Mouse (Mus musculus): ENCODE results near the gene Ptpn21.
A peak's percentile ranks its signal among the peaks of the same experiment; 100 is the strongest.

Ptpn21 gene

DNA sequence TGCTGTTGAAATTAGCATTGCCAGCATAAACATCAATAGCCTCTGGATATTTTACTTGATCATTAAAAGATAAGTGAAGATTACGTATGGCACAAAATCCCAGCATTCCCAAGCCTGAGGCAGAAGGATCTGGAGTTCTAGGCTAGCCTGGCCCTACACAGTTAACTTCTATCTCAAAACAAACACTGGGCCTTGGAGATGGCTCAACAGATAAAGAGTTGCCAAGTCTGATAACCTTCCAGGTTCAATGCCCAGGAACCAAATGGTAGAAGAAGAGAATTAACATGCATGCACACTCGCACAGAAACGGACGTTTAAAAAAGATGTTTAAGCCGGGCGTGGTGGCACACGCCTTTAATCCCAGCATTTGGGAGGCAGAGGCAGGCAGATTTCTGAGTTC is 13.0 kb downstream of the Ptpn21 start:
- DNase-seq (ENCODE audit: low spot score in 2 of 2), result no peak

- no peak for DNase-seq (ENCODE audit: low spot score in 2 of 2)
Measured at GRCm38 (mm10) chr12:98721030-98721429, 16.2 kb downstream of the Ptpn21 start.

DNA sequence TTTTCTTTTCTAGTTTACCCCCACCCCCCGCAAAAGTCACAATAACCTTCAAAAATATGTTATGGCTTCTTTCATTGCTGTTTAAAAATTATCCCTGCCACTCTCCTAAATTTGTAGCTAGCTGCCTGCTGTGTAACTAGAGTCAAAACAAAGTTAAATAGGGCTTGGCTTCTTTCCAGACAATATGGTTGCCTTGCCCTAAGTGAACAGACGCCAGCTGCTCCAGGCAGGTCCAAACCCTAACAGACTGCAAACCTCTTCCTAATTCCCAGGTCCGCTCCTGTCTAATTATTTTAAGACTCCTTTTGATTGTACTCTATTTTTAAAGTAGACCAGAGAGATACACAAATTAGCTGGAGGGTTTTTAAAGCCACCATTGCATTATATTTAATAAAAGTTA is 16.6 kb downstream of the Ptpn21 start:
- DNase-seq (ENCODE audit: low spot score in 2 of 2), result no peak

DNA sequence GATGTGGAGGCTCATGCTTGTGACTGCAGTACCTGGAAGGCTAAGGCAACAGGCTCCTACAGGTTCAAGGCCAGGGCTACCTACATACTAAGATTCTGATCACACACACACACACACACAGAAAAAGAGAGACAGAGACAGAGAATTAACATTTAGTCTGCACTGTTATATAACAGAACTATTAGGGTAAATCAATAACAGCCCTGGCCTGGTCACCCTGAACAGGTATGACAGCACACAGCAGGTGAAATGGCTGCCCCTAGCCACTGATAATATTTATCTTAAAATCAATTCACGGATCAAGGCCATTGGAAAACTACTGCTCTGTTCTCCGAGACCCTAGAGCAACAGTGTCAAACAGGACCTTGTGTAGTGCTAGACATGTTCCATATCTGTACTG is 21.1 kb downstream of the Ptpn21 start:
- DNase-seq (ENCODE audit: low spot score in 2 of 2), result no peak

GRCm38 (mm10) chr12:98714757-98715156 is 22.4 kb downstream of the Ptpn21 start:
- DNase-seq (ENCODE audit: low spot score in 2 of 2), result no peak

DNA sequence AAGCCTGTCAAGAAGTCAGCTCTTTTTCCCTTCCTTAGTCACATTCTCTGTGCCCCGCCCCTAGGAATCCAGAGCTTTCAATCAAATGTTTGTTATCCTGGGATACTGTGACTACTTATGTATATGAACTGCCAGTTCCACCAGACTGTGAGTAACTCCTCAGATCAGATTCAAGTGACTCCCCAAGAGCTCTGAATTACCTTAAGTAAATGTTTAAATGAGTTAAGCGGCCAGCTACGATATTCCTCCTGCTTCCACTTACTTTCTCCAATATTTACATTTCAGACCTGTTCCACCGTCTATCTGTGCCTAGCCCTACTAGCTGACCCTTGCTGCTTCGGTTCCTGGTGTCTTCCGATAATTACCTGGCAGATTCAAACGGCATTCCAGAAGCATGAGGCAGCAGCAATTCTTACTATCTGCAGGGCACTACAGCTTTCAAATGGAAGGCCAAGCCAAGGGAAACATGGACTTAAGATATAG is 23.5 kb downstream of the Ptpn21 start:
- no peak for DNase-seq (ENCODE audit: low spot score in 2 of 2)

DNA sequence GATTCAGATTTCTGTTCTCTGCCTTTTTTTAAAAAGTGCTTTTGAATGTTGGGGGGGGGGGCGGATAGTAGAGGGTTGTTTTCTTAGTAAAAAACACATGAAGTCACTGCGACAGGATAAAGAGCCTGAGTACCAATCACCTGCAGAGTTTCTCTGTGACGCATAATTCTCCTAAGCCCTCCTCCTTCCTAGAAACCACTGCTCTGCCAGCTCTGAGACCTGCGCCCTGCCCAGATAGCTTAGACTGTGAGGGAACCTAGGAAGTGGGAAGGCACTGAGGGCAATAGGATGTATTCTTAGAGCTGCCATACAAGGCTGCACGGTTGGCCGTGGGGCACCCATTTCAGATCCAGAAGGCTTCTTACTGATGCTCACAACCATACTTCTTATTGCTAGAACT is 24.4 kb downstream of the Ptpn21 start:
- no peak for DNase-seq (ENCODE audit: low spot score in 2 of 2)

DNA sequence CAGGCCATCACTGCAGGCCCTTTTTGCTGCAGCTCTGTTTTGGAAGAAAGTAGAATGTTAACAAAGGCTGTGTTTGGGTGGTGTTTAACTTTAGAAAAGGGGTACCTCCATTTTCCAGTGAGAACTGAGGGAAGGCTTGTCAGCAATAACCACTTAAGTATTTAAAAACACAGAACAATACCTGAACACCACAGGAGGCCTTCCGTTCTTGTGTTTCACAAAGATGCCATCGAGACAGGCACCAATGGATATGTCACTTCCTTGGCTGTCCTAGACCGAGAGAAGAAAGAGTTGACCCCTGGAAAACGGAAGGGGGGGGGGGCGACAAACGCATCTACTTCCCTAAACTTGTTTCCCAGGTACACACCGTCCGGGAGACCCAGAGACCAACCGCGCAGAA is 33.2 kb downstream of the Ptpn21 start:
- no peak for DNase-seq (ENCODE audit: low spot score in 2 of 2)

GRCm38 (mm10) chr12:98703554-98703953 is 33.7 kb downstream of the Ptpn21 start:
- no peak for DNase-seq (ENCODE audit: low spot score in 2 of 2)

DNA sequence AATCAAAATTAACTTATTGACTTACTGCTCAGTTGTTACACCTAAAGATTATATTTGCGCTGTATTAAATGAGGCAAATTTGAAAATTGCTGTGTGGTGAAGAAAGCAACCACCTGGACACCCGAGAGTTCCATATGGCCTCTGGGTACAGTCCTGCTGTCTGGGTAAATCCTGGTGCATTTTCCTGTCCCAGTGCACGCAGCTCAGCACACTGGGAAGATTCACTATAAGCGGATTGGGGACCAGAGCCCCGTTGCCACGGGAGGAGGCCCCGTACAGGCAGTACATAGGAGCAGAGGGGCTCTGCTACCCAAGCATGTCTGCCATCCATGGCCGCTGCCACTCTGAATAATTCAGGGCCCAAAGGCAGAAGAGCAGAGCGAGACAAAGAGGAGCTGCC is 35.6 kb downstream of the Ptpn21 start:
- DNase-seq (ENCODE audit: low spot score in 2 of 2), result no peak

DNA sequence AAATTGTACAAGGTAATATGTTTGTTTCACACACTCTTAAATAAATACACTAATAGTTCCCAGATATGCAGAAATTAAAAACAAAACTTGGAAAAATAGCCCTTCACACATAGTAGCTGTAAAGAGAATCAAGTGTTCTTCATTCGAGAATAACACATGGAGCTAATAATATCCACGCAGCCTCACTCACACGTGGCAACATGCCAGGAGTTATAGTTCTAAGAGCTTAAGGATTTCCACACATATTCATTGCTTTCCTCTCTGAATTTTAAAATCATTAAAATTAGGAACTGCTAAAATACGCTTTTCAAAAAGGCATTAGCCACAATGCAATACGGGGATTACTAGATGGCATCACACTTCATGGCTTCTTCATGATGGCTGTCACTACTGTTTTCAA is 40.0 kb downstream of the Ptpn21 start:
- DNase-seq (ENCODE audit: low spot score in 2 of 2), result peak in 1 of 2 experiments; percentile 23

DNA sequence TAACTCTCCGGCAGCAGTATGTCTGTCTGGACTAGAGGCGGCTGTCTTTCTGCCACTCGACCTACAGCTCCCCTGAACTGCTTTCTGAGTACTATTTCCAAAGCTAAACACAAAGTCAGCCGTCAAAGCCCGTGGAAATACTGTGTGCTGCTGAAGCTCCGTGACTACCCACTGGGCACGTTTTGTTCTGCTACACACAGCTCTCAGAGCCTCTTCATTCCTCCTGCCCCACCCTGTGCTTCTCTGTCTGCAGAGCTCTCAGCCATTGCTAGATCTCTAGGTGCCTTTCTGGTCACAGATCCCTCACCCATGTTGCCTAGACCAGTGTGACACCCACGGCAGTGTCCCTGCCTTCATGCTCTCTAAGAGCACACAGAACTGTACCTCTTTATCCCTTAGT is 47.0 kb downstream of the Ptpn21 start:
- DNase-seq (ENCODE audit: low spot score in 2 of 2), result no peak

DNA sequence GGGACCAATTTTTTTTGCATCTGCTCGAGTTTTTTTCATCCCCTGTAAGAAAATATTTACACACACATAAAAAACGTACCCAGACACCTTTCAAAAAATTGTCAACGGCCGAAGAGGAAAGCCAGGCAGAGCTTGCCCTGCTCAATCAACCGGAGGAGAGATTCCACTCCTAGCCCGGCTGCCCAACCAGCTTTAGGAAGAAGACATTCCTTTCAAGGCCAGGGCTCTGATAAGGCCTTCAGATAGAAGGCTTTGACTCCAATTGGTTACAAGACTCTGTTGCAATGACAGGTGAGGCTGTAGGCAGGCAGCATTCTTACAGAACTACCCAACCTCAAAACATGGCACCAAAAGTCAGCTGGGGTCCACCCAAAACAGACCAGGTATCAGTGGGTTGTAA is 53.6 kb downstream of the Ptpn21 start:
- DNase-seq (ENCODE audit: low spot score in 2 of 2), result no peak

DNA sequence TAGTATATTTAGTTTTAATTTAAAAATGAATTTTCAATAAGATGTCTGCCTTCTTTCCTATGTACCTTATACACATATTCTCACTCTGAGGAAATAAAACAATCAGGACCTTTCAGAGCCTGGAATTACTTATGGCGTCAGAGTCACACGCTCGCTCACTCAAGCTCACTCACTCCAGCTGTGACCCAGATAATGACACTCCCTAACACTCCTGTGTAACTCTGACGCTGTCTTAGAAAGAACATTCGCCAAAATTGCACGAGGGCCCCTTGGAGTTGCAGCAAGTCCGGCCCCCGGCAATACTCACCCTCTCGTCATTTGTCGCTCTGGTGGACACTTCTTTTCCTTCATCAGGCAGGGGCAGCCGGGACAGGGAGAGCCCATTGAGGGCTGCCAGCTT is 54.0 kb downstream of the Ptpn21 start:
- DNase-seq (ENCODE audit: low spot score in 2 of 2), result no peak

GRCm38 (mm10) chr12:98682196-98682595 is 55.0 kb downstream of the Ptpn21 start:
- DNase-seq (ENCODE audit: low spot score in 2 of 2), result no peak

- DNase-seq (ENCODE audit: low spot score in 2 of 2), result no peak
Measured at GRCm38 (mm10) chr12:98679906-98680305, 57.3 kb downstream of the Ptpn21 start.

DNA sequence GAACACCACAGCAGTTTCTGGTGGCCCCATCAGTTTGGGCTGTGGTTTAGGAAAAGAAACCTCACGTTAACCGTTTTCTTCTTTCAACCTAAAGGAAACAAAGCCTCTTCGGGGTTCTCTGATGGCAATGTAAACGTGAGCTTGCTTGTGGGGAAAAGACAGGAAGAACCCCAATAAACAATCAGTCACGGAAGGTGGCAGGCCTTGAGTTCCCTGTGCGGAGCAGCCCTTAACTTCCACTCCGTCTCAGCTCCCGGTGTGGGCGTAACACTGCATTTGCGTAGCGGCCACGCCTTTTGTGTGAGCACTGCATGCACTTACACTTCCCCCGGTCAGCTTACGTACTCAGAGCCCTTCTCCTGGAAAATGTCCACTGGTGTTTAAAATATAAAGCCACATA is 59.9 kb downstream of the Ptpn21 start:
- DNase-seq (ENCODE audit: low spot score in 2 of 2), result no peak

DNA sequence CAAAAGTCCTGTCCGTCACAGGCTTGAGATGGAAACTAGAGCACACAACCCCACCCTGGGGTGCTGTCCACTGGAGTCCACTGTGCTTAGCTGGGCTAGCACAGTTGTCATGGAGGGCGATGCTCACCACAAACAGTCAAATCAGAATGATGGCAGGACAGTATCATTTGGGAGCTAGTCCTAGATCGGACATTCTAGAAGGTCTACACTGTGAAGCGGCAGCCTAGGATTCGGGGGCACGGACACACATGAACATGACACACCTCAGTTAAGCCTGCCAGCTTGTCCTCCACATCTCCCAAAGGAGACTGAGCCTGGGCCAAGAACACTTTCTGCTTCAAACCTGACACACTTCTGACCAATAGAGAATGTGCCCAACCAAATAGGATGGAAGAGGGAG is 60.3 kb downstream of the Ptpn21 start:
- DNase-seq (ENCODE audit: low spot score in 2 of 2), result no peak

GRCm38 (mm10) chr12:98674627-98675143 is 62.5 kb downstream of the Ptpn21 start:
- peak; percentile 32 to 63 for DNase-seq (ENCODE audit: low spot score in 2 of 2)

DNA sequence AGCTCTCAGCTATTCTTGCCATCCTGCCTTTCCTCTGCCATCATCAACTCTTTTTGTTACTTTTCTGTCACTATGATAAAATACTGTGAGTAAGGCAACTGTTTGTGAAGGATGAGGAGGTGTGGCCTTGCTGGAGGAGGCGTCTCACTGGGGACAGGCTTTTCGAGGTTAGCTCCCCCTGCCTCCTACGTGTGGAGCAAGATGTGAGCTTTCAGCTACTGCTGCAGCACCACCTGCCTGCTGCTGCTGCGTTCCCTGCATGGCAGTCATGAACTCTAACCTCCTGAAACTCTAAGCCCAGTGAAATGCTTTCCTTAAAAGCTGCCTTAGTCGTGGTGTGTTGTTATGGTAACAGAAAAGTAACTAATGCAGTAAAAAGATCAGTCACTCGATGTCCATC is 63.3 kb downstream of the Ptpn21 start:
- no peak for DNase-seq (ENCODE audit: low spot score in 2 of 2)

DNA sequence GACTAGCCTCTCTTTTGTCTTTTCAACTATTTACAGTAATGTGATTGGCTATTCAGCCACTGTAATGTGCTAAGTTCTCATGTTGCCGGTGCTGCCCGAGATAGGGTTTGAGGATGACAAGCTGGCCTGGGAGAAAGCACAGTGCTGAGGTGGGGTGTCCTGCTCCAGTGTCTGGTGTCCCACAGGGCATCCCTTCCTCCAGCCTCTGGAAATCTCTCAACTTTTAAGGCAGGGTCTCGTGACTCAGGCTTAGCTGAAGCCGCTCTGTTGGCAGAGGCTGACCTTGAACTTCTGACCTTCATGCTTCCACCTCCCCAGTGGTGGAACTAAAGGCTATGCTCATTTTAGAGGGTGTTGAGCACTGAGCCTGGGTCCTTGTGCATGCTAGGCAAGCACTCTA is 66.8 kb downstream of the Ptpn21 start:
- DNase-seq (ENCODE audit: low spot score in 2 of 2), result no peak

GRCm38 (mm10) chr12:98669864-98670263 is 67.3 kb downstream of the Ptpn21 start:
- DNase-seq (ENCODE audit: low spot score in 2 of 2), result no peak

DNA sequence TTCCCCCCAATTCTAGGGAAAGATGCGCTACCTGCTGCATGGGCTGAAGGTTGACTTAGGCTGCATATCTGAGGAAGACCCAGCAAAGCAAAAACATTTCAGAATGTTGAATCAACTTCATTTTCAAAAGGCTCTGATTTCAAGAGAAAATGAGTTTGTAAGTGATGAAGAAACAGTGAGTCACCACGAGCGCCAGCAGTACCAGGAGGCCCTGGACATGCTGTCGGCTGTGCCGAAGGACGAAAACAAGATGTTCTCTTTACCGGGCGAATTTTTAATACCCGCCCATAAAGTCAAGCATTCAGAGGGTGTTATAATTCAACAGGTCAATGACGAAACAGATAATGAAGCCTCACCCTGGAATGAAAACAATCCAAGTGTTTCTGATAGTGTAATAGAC is 68.1 kb downstream of the Ptpn21 start:
- no peak for DNase-seq (ENCODE audit: low spot score in 2 of 2)

- DNase-seq (ENCODE audit: low spot score in 2 of 2), result peak; percentile 57 to 80
Measured at GRCm38 (mm10) chr12:98668132-98668814, 68.9 kb downstream of the Ptpn21 start.

Measured in left cerebral cortex, adult 9 months (tissue).